ENCODE assay signal across 14 mouse cellular contexts in genomic region chr14:33282447-33282846, GRCm38 (mm10).
DNase-seq lines count a peak whose midpoint lies in the region.
"Had no signal": no experiment of that assay in that cellular context is flagged by ENCODE, and none has a peak within 500 bp of the region (broad histone marks: within the 10 kb centered on the region; RNA-seq: fewer than 3 reads in every experiment).

No protein-coding gene starts in this region.

- DNase-seq in 3T3-L1 (ENCODE audit: low read depth, low spot score) (peak; percentile 74), NIH3T3 (ENCODE audit: low read depth) (peak; percentile 38)
- DNase-seq in gastrocnemius, postnatal 36 days: no peak
- no peak for DNase-seq in left cerebral cortex, postnatal 25 days (ENCODE audit: low spot score in 2 of 2)
- DNase-seq in frontal cortex, postnatal 25 days (ENCODE audit: low spot score in 2 of 2): no peak
- DNase-seq: adrenal gland, adult 8-10 months; adrenal gland, postnatal 14 days; adrenal gland, postnatal 36 days; cerebellum, adult 11-12 months; cerebellum, adult 2 months; cerebellum, adult 9-10 months; cerebellum, postnatal 14 days; cerebellum, postnatal 36 days; embryo, embryonic 11 days had no signal

- intact Hi-C loops in gastrocnemius, postnatal 36 days (cut with DNase I): no loop called here
- intact Hi-C loops in left cerebral cortex, postnatal 25 days (cut with DNase I): no loop called here

Comparison
In these comparisons a context has a peak if more than half of its experiments do, and no peak if none do; other contexts are left out.
1. DNase-seq: peak in 3T3-L1 (single experiment) and NIH3T3 (single experiment); none in gastrocnemius, postnatal 36 days (0 of 2), left cerebral cortex, postnatal 25 days (0 of 2) and frontal cortex, postnatal 25 days (0 of 2).